Mouse (Mus musculus): ENCODE measurements at regions not wholly inside any gene's neighbourhood (a gene's known extent, or its start where the extent isn't known, plus 50 kb on each side); places are given as distances from the start of the nearest gene placed in this dataset.

DNA sequence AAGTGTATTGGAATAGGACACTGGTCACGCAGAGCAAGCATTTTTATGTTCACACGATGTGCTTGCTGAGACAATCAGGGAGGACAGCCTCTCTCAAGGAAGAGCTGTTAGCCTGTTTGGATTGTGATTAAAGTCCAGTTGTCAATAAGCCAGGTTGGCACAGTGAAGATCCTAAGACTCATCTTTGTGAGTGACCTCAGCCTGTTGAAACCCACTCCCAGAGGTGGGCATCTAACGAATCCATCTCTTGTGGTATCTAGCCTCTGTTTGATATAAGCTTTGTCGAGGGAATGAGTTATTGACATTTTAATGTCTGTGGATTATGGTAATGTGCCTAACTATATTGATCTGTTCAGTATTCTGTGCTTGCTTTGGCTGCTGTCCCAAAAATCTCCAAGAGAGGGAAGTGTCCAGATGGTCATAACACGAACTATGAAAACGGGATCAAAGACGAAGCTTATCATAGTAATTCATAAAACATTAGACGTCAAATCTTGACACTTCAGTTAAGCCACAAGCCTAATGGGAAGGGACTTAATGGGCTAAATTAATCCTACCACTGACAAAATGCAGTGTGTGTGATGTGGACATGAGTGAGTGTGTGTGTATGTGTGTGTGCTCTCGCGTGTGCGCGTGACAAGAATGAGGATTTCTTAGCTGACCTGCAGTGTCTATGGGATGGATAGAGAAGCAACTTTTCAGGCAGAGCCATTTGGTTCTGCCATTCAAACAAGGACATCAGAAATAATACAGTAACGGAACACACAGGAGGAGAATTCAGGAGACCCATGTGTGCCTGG lies 104.8 kb upstream of the Fer start:
- Histone ChIP-seq H3K9ac (no peak overlapping the region), H3K4me3 (ENCODE audit: low read depth, low read length) (no peak overlapping the region), H3K4me2 (no peak overlapping the region), H3K36me3 (ENCODE audit: insufficient read depth) (no peaks in the 10 kb centered on the region), H3K9me3 (ENCODE audit: low read depth, low read length) (0 out of 2 replicates have a peak, but pooled peaks cover 3% of the 10 kb centered on the region), H3K4me1 (ENCODE audit: insufficient read depth) (no peaks in the 10 kb centered on the region), H3K27ac (ENCODE audit: low read depth) (no peak overlapping the region), H3K27me3 (ENCODE audit: insufficient read depth, low read length) (no peaks in the 10 kb centered on the region)
- 55% methylated on average over 13 of the region's 13 CpGs for WGBS
- ATAC-seq (ENCODE audit: insufficient read depth) = no peak
- no peak for TF ChIP-seq CTCF (IDR thresholded peaks at IDR 0.05; ENCODE audit: low read depth)
- DNase-seq = no peak

- Histone ChIP-seq H3K9ac (no peak overlapping the region), H3K9me3 (ENCODE audit: low read depth, low read length) (0 out of 2 replicates have a peak, but pooled peaks cover 3% of the 10 kb centered on the region), H3K36me3 (ENCODE audit: insufficient read depth) (no peaks in the 10 kb centered on the region), H3K4me1 (ENCODE audit: insufficient read depth) (no peaks in the 10 kb centered on the region), H3K4me2 (no peak overlapping the region), H3K27me3 (ENCODE audit: insufficient read depth, low read length) (no peaks in the 10 kb centered on the region), H3K4me3 (ENCODE audit: low read depth, low read length) (no peak overlapping the region), H3K27ac (ENCODE audit: low read depth) (no peak overlapping the region)
- WGBS = 62% methylated on average over 7 of the region's 7 CpGs
- no peak for ATAC-seq (ENCODE audit: insufficient read depth)
- DNase-seq = no peak
- TF ChIP-seq CTCF (IDR thresholded peaks at IDR 0.05; ENCODE audit: low read depth) = no peak
Observed at GRCm38 (mm10) chr17:63758817-63759404, 104.0 kb upstream of the Fer start.

DNA sequence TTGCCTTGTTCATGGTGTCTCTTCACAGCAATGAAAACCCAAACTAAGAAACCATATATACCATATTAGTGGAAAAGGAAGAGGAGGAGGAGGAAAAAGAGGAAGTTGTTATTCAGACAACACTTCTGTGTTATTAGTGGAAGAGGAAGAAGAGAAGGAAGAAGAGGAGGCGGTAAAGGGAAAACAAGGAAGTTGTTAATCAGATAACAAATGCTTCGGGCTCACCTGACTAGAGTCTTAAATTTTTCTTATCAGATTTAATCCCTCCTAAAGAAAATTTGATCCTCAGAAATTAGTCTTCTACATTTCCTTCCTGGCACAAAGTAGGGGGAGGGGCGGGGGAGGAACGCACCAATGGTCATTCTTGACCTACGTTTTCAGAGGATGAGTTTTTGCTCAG lies 101.8 kb upstream of the Fer start:
- no peak overlapping the region for H3K9ac ChIP-seq
- no peaks in the 10 kb centered on the region for H3K27me3 ChIP-seq (ENCODE audit: insufficient read depth, low read length)
- TF ChIP-seq CTCF (IDR thresholded peaks at IDR 0.05; ENCODE audit: low read depth) = no peak
- H3K4me1 ChIP-seq (ENCODE audit: insufficient read depth) = no peaks in the 10 kb centered on the region
- no peaks in the 10 kb centered on the region for H3K36me3 ChIP-seq (ENCODE audit: insufficient read depth)
- WGBS = 89% methylated on average over 5 of the region's 5 CpGs
- DNase-seq = no peak
- H3K9me3 ChIP-seq (ENCODE audit: low read depth, low read length) = 0 out of 2 replicates have a peak, but pooled peaks cover 3% of the 10 kb centered on the region
- H3K4me3 ChIP-seq (ENCODE audit: low read depth, low read length) = no peak overlapping the region
- ATAC-seq (ENCODE audit: insufficient read depth) = no peak
- no peak overlapping the region for H3K27ac ChIP-seq (ENCODE audit: low read depth)
- no peak overlapping the region for H3K4me2 ChIP-seq

GRCm38 (mm10) chr17:63771111-63771510 lies 91.8 kb upstream of the Fer start:
- 85% methylated on average over 6 of the region's 6 CpGs for WGBS
- no peaks in the 10 kb centered on the region for H3K36me3 ChIP-seq (ENCODE audit: insufficient read depth)
- no peak overlapping the region for H3K9ac ChIP-seq
- TF ChIP-seq CTCF (IDR thresholded peaks at IDR 0.05; ENCODE audit: low read depth) = no peak
- H3K4me2 ChIP-seq = no peak overlapping the region
- H3K9me3 ChIP-seq (ENCODE audit: low read depth, low read length) = no peaks in the 10 kb centered on the region
- H3K4me1 ChIP-seq (ENCODE audit: insufficient read depth) = no peaks in the 10 kb centered on the region
- H3K27me3 ChIP-seq (ENCODE audit: insufficient read depth, low read length) = no peaks in the 10 kb centered on the region
- ATAC-seq (ENCODE audit: insufficient read depth) = no peak
- no peak overlapping the region for H3K4me3 ChIP-seq (ENCODE audit: low read depth, low read length)
- H3K27ac ChIP-seq (ENCODE audit: low read depth) = no peak overlapping the region
- DNase-seq = no peak

GRCm38 (mm10) chr17:63784381-63785116 lies 78.3 kb upstream of the Fer start:
- no peak overlapping the region for H3K4me2 ChIP-seq
- no peak for ATAC-seq (ENCODE audit: insufficient read depth)

DNA sequence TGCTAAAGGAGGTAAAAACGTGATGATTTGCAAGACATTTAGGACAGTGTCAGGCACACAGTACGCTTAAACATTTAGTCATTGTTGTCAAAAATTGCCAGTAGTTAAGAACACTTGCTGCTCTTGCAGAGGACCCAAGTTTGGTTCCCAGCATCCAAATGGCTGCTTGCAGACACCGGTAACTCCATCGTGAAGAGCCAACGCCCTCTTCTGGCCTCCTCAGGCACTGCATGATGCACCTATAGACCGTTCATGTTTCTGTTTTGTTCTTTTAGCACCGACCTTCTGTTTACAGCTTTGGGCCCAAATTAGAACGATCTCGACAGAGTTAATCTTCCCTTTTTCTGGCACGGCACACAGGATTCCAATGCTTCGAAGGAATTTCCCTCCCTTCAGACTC lies 76.4 kb upstream of the Fer start:
- H3K4me1 ChIP-seq (ENCODE audit: insufficient read depth) = no peaks in the 10 kb centered on the region
- DNase-seq (peak; percentile 10), ATAC-seq (ENCODE audit: insufficient read depth) (no peak)
- 68% methylated on average over 11 of the region's 11 CpGs for WGBS
- TF ChIP-seq CTCF (IDR thresholded peaks at IDR 0.05; ENCODE audit: low read depth) = peak; percentile 34; the same call in 1 of the 2 replicates
- no peaks in the 10 kb centered on the region for H3K36me3 ChIP-seq (ENCODE audit: insufficient read depth)
- H3K27me3 ChIP-seq (ENCODE audit: insufficient read depth, low read length) = no peaks in the 10 kb centered on the region
- H3K4me2 ChIP-seq = no peak overlapping the region
- H3K9me3 ChIP-seq (ENCODE audit: low read depth, low read length) = no peaks in the 10 kb centered on the region
- no peak overlapping the region for H3K9ac ChIP-seq
- no peak overlapping the region for H3K27ac ChIP-seq (ENCODE audit: low read depth)
- H3K4me3 ChIP-seq (ENCODE audit: low read depth, low read length) = no peak overlapping the region

More at GRCm38 (mm10) chr17:63784381-63785116, 78.3 kb upstream of the Fer start:
- no peaks in the 10 kb centered on the region for H3K36me3 ChIP-seq (ENCODE audit: insufficient read depth)
- no peak overlapping the region for H3K9ac ChIP-seq
- H3K27me3 ChIP-seq (ENCODE audit: insufficient read depth, low read length) = no peaks in the 10 kb centered on the region
- WGBS = 85% methylated on average over 19 of the region's 19 CpGs
- no peak for TF ChIP-seq CTCF (IDR thresholded peaks at IDR 0.05; ENCODE audit: low read depth)
- H3K9me3 ChIP-seq (ENCODE audit: low read depth, low read length) = no peaks in the 10 kb centered on the region
- DNase-seq = no peak
- no peaks in the 10 kb centered on the region for H3K4me1 ChIP-seq (ENCODE audit: insufficient read depth)
- no peak overlapping the region for H3K27ac ChIP-seq (ENCODE audit: low read depth)
- no peak overlapping the region for H3K4me3 ChIP-seq (ENCODE audit: low read depth, low read length)

- DNase-seq (no peak), ATAC-seq (ENCODE audit: insufficient read depth) (no peak)
- no peaks in the 10 kb centered on the region for H3K9me3 ChIP-seq (ENCODE audit: low read depth, low read length)
- WGBS = 79% methylated on average over 6 of the region's 6 CpGs
- no peak for TF ChIP-seq CTCF (IDR thresholded peaks at IDR 0.05; ENCODE audit: low read depth)
- no peaks in the 10 kb centered on the region for H3K4me1 ChIP-seq (ENCODE audit: insufficient read depth)
- no peak overlapping the region for H3K9ac ChIP-seq
- no peak overlapping the region for H3K4me2 ChIP-seq
- no peaks in the 10 kb centered on the region for H3K36me3 ChIP-seq (ENCODE audit: insufficient read depth)
- no peaks in the 10 kb centered on the region for H3K27me3 ChIP-seq (ENCODE audit: insufficient read depth, low read length)
- H3K27ac ChIP-seq (ENCODE audit: low read depth) = no peak overlapping the region
- H3K4me3 ChIP-seq (ENCODE audit: low read depth, low read length) = no peak overlapping the region
Observed at GRCm38 (mm10) chr17:63794352-63794751, 68.5 kb upstream of the Fer start.
